Mouse (Mus musculus): ENCODE measurements around the gene Hip1r. TPM values are rescaled to one million over a fixed set of nuclear protein-coding genes. Genes with fewer than 3 reads are reported as not detected.
"Not testable (repeated sequence)": the region's sequence is repeated elsewhere in the genome, so short reads cannot be mapped to it uniquely, and the experiment has no call there.

The Hip1r gene
- polyA plus RNA-seq, 1 experiment from 2014 or later = 31.2 TPM

- H3K9me3 ChIP-seq (replicated peaks; ENCODE audit: control insufficient read depth, low read length) = not testable (repeated sequence)
Measured at GRCm38 (mm10) chr5:124052641-124053040, 79.2 kb downstream of the Hip1r start.

More at GRCm38 (mm10) chr5:124052641-124053040, 79.2 kb downstream of the Hip1r start:
- H3K4me2 ChIP-seq (ENCODE audit: low read depth, low read length); H3K27me3 ChIP-seq (ENCODE audit: control insufficient read depth, insufficient read depth, low read length); H3K27ac ChIP-seq (ENCODE audit: low read length); H3K4me3 ChIP-seq (replicated peaks; ENCODE audit: low read length); H3K9ac ChIP-seq (ENCODE audit: low read length); ATAC-seq (ENCODE audit: insufficient read depth, low FRiP score); H3K36me3 ChIP-seq (ENCODE audit: control insufficient read depth, insufficient read depth, low read length): not testable (repeated sequence)
- 88% methylated on average over 7 of the region's 7 CpGs for WGBS
- H3K4me1 ChIP-seq (ENCODE audit: control insufficient read depth, insufficient read depth, low read length) = peaks cover 25% of the 10 kb centered on the region

Small RNA genes within 50 kb of the gene (microRNA-seq; reads per million reads assigned to microRNA genes)
- gene Mir7032 = 0.50 reads per million

Other genes starting within 250 kb of the Hip1r start
- gene Rsrc2, start 224.2 kb upstream of the Hip1r start, polyA plus RNA-seq (2015; fragmentation: Nextera tagmentation; extraction: Ambion mirVana) = 105 and 106 TPM in 2 replicates
- 23.6 and 31.0 TPM in 2 replicates for gene Kntc1, start 223.9 kb upstream of the Hip1r start, polyA plus RNA-seq (2015; fragmentation: Nextera tagmentation; extraction: Ambion mirVana)
- gene Hcar2, start 108.1 kb upstream of the Hip1r start, polyA plus RNA-seq (2015; fragmentation: Nextera tagmentation; extraction: Ambion mirVana) = 6.5 and 8.7 TPM in 2 replicates
- 6.1 and 6.3 TPM in 2 replicates for gene Hcar1, start 93.6 kb upstream of the Hip1r start, polyA plus RNA-seq (2015; fragmentation: Nextera tagmentation; extraction: Ambion mirVana)
- gene Denr, start 66.5 kb upstream of the Hip1r start, polyA plus RNA-seq (2015; fragmentation: Nextera tagmentation; extraction: Ambion mirVana) = 117 and 132 TPM in 2 replicates
- 1.8 and 3.2 TPM in 2 replicates for gene Gm43518, start 46.2 kb upstream of the Hip1r start, polyA plus RNA-seq (2015; fragmentation: Nextera tagmentation; extraction: Ambion mirVana)
- 4.8 and 6.8 TPM in 2 replicates for gene Ccdc62, start 42.9 kb upstream of the Hip1r start, polyA plus RNA-seq (2015; fragmentation: Nextera tagmentation; extraction: Ambion mirVana)
- gene Vps37b, start 58.6 kb downstream of the Hip1r start, polyA plus RNA-seq (2015; fragmentation: Nextera tagmentation; extraction: Ambion mirVana) = 39.6 and 44.4 TPM in 2 replicates
- gene Abcb9, start 122.2 kb downstream of the Hip1r start, polyA plus RNA-seq (2015; fragmentation: Nextera tagmentation; extraction: Ambion mirVana) = 3.2 and 3.7 TPM in 2 replicates
- 27.7 and 30.2 TPM in 2 replicates for gene Ogfod2, start 138.7 kb downstream of the Hip1r start, polyA plus RNA-seq (2015; fragmentation: Nextera tagmentation; extraction: Ambion mirVana)
- gene Arl6ip4, start 142.5 kb downstream of the Hip1r start, polyA plus RNA-seq (2015; fragmentation: Nextera tagmentation; extraction: Ambion mirVana) = 76.1 and 81.6 TPM in 2 replicates

All from stomach, embryonic 16.5 days (tissue).